Mouse (Mus musculus) myocyte (in vitro differentiated cells): ENCODE data around the gene Srcap. TPM values are rescaled to one million over a fixed set of nuclear protein-coding genes. Genes with fewer than 3 reads are reported as not detected.
"Not testable (repeated sequence)": the region's sequence is repeated elsewhere in the genome, so short reads cannot be mapped to it uniquely, and the experiment has no call there.

Experiments
- H3K27me3 ChIP-seq: one replicate; pipeline ENCODE4 v1.6.1; 2011; ENCODE audit not compliant: control insufficient read depth, insufficient read depth, insufficient read length
- H3K36me3 ChIP-seq: one replicate; pipeline ENCODE4 v1.6.1; 2011; ENCODE audit not compliant: control insufficient read depth, insufficient read depth
- H3K4me2 ChIP-seq: one replicate; pipeline ENCODE4 v1.6.1; 2011; ENCODE audit warnings: low read depth, control low read depth
- H3K4me3 ChIP-seq: one replicate; pipeline ENCODE4 v1.5.1; 2011; ENCODE audit warnings: mild to moderate bottlenecking, control low read depth, moderate library complexity
- H3K79me2 ChIP-seq: one replicate; pipeline ENCODE4 v1.6.1; 2011; ENCODE audit not compliant: control insufficient read depth, insufficient read depth
- H3ac ChIP-seq: one replicate; pipeline ENCODE4 v1.6.1; 2011; ENCODE audit not compliant: control insufficient read depth, insufficient read length
- CEBPB ChIP-seq: IDR thresholded peaks from 2 replicates; pipeline ENCODE4 v1.6.1; 2011; ENCODE audit warnings: mild to moderate bottlenecking, moderate library complexity; ENCODE audit not compliant: poor library complexity, insufficient read depth, severe bottlenecking
- E2F4 ChIP-seq: IDR thresholded peaks from one replicate; pipeline ENCODE4 v1.6.1; 2011; ENCODE audit warnings: mild to moderate bottlenecking, control low read depth, moderate library complexity; ENCODE audit not compliant: insufficient read depth
- MAX ChIP-seq: IDR thresholded peaks from one replicate; pipeline ENCODE4 v1.6.1; 2011; ENCODE audit warnings: low read depth, mild to moderate bottlenecking, control low read depth
- MYOD1 ChIP-seq, 3 experiments: IDR thresholded peaks; one replicate each; pipeline ENCODE4 v1.6.1; 2011; ENCODE audit warnings: control low read depth in 2 of 3, low read depth in 2 of 3, mild to moderate bottlenecking in 2 of 3, moderate library complexity in 1 of 3; ENCODE audit not compliant: insufficient read length in 2 of 3, control insufficient read depth in 1 of 3
- MYOG ChIP-seq, 3 experiments: IDR thresholded peaks; one replicate each; pipeline ENCODE4 v1.6.1; 2011; ENCODE audit warnings: control low read depth in 2 of 3, low read depth in 2 of 3, mild to moderate bottlenecking in 2 of 3; ENCODE audit not compliant: insufficient read length in 2 of 3, control insufficient read depth in 1 of 3, insufficient read depth in 1 of 3
- POLR2A ChIP-seq: IDR thresholded peaks from one replicate; pipeline ENCODE4 v1.6.1; 2011; ENCODE audit warnings: low read depth, mild to moderate bottlenecking, control low read depth, moderate library complexity; ENCODE audit not compliant: insufficient read length
- POLR2AphosphoS2 ChIP-seq: IDR thresholded peaks from one replicate; pipeline ENCODE4 v1.6.1; 2011; ENCODE audit warnings: low read depth, control low read depth; ENCODE audit not compliant: insufficient read length
- REST ChIP-seq: IDR thresholded peaks from one replicate; pipeline ENCODE4 v1.6.1; 2011; ENCODE audit warnings: mild to moderate bottlenecking, control low read depth, moderate library complexity; ENCODE audit not compliant: insufficient read depth, insufficient read length
- SRF ChIP-seq: IDR thresholded peaks from one replicate; pipeline ENCODE4 v1.6.1; 2011; ENCODE audit warnings: low read depth; ENCODE audit not compliant: control insufficient read depth, insufficient read length
- TCF12 ChIP-seq: IDR thresholded peaks from one replicate; pipeline ENCODE4 v1.6.1; 2011; ENCODE audit warnings: mild to moderate bottlenecking, control low read depth; ENCODE audit not compliant: poor library complexity, insufficient read depth, severe bottlenecking
- TCF3 ChIP-seq: IDR thresholded peaks from one replicate; pipeline ENCODE4 v1.6.1; 2011; ENCODE audit warnings: low read depth, control low read depth; ENCODE audit not compliant: insufficient read length
- USF1 ChIP-seq: IDR thresholded peaks from one replicate; pipeline ENCODE4 v1.6.1; 2011; ENCODE audit warnings: low read depth, mild to moderate bottlenecking, control low read depth, moderate library complexity
- polyA plus RNA-seq: library from polyadenylated mRNA; unstranded; fragments of >200 nt; fragmentation: generic; extraction: Trizol; gene quantifications from one replicate; pipeline ENCODE4 v1.2.1, GENCODE M21; 2012; ENCODE audit warnings: missing spikeins

Gene Srcap
- polyA plus RNA-seq, 1 experiment = 18.1 TPM

GRCm38 (mm10) chr7:127491846-127492245 lies 19.9 kb upstream of the Srcap start:
- no peak for TF ChIP-seq USF1
- TF ChIP-seq CEBPB = no peak
- TF ChIP-seq POLR2AphosphoS2 = no peak
- no peak for TF ChIP-seq MAX
- TF ChIP-seq MYOD1 (IDR thresholded peaks at IDR 0.05; ENCODE audit: control insufficient read depth in 1 of 3, insufficient read length in 2 of 3, low read depth in 2 of 3) = no peak
- no peak for TF ChIP-seq REST
- no peak for TF ChIP-seq E2F4
- TF ChIP-seq POLR2A = no peak
- TF ChIP-seq SRF = no peak
- no peak for TF ChIP-seq TCF3
- Histone ChIP-seq H3K4me2 (no peak overlapping the region), H3ac (no peak overlapping the region), H3K79me2 (no peaks in the 10 kb centered on the region), H3K4me3 (no peak overlapping the region), H3K27me3 (no peaks in the 10 kb centered on the region), H3K36me3 (peaks cover 7% of the 10 kb centered on the region)

DNA sequence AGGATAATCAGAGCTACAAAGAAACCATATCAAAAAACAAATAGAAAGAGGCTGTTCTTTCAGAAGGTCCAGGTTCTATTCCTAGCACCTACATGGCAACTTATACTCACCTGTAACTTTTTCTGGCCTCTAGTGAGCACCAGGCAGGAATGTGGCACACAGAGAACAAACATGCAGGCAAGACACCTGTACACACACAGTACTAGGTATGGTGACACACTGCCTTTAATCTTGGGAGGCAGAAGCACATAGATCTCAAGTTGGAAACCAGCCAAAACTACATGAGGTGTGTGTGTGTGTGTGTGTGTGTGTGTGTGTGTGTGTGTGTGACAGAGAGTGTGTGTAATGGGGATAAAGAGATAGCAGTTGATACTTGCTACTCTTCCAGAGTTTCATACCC lies 17.1 kb upstream of the Srcap start:
- Histone ChIP-seq H3ac (no peak overlapping the region), H3K4me3 (no peak overlapping the region), H3K79me2 (no peaks in the 10 kb centered on the region), H3K36me3 (peaks cover 5% of the 10 kb centered on the region), H3K4me2 (no peak overlapping the region), H3K27me3 (no peaks in the 10 kb centered on the region)
- TF ChIP-seq POLR2A (no peak), USF1 (no peak), TCF12 (no peak), MAX (no peak), POLR2AphosphoS2 (no peak), TCF3 (no peak), CEBPB (no peak), SRF (no peak), MYOD1 (IDR thresholded peaks at IDR 0.05; ENCODE audit: control insufficient read depth in 1 of 3, insufficient read length in 2 of 3, low read depth in 2 of 3) (no peak), E2F4 (no peak), REST (no peak)

DNA sequence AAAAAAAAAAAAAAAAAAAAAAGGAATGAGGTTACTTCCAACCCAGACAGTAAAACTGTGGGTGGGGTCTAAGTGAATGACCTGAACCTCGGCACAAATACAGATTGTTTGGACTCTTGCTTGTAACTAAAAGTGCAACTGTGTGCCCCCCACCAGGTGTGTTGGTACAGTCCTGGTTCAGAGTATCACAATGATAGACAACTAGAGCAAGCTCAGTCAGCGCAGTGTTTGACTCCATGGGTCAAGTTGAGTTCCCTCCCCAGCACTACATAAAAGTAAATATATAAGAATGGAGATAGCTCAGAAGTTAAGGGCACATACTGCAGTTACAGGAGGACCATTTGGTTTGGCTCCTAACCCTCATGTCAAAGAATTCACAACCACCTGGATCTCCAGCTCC lies 14.4 kb upstream of the Srcap start:
- H3K27me3 ChIP-seq = no peaks in the 10 kb centered on the region
- TF ChIP-seq MYOG (IDR thresholded peaks at IDR 0.05; ENCODE audit: control insufficient read depth in 1 of 3, insufficient read depth in 1 of 3, insufficient read length in 2 of 3, low read depth in 2 of 3) = no peak
- TF ChIP-seq E2F4 = no peak
- no peak for TF ChIP-seq REST
- TF ChIP-seq MAX = no peak
- TF ChIP-seq TCF12 = no peak
- TF ChIP-seq SRF = no peak
- TF ChIP-seq USF1 = no peak
- TF ChIP-seq POLR2AphosphoS2 = no peak
- no peaks in the 10 kb centered on the region for H3K36me3 ChIP-seq
- H3K79me2 ChIP-seq = no peaks in the 10 kb centered on the region
- H3K4me2 ChIP-seq = no peak overlapping the region
- no peak overlapping the region for H3ac ChIP-seq
- no peak overlapping the region for H3K4me3 ChIP-seq

DNA sequence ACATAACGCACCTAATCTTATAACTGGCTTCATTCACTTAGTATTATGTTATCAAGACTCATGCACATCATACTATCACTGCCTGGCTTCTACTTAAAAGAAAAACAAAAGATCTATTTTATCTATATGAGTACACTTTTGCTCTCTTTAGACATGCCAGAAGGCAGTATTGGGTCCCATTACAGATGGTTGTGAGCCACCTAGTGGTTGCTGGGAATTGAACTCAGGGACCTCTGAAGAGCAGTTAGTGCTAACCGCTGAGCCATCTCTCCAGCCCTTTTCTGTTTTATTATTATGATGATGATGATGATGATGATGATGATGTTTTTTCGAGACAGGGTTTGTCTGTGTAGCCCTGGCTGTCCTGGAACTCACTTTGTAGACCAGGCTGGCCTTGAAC lies 13.4 kb upstream of the Srcap start:
- no peak overlapping the region for H3K4me3 ChIP-seq
- no peak overlapping the region for H3ac ChIP-seq
- TF ChIP-seq POLR2A (no peak), TCF3 (no peak), USF1 (no peak), CEBPB (no peak), POLR2AphosphoS2 (no peak), TCF12 (no peak), MYOD1 (IDR thresholded peaks at IDR 0.05; ENCODE audit: control insufficient read depth in 1 of 3, insufficient read length in 2 of 3, low read depth in 2 of 3) (no peak), E2F4 (no peak), REST (no peak), MYOG (IDR thresholded peaks at IDR 0.05; ENCODE audit: control insufficient read depth in 1 of 3, insufficient read depth in 1 of 3, insufficient read length in 2 of 3, low read depth in 2 of 3) (no peak), MAX (no peak), SRF (no peak)
- H3K79me2 ChIP-seq = no peaks in the 10 kb centered on the region
- H3K4me2 ChIP-seq = no peak overlapping the region
- no peaks in the 10 kb centered on the region for H3K27me3 ChIP-seq
- H3K36me3 ChIP-seq = no peaks in the 10 kb centered on the region

GRCm38 (mm10) chr7:127508291-127508690 lies 3.5 kb upstream of the Srcap start:
- no peak overlapping the region for H3K4me3 ChIP-seq
- no peak overlapping the region for H3ac ChIP-seq
- H3K4me2 ChIP-seq = no peak overlapping the region
- peaks cover 2% of the 10 kb centered on the region for H3K79me2 ChIP-seq
- no peaks in the 10 kb centered on the region for H3K36me3 ChIP-seq
- H3K27me3 ChIP-seq = no peaks in the 10 kb centered on the region
- TF ChIP-seq CEBPB (no peak), TCF12 (no peak), REST (no peak), POLR2A (no peak), MYOG (IDR thresholded peaks at IDR 0.05; ENCODE audit: control insufficient read depth in 1 of 3, insufficient read depth in 1 of 3, insufficient read length in 2 of 3, low read depth in 2 of 3) (no peak), MAX (no peak), USF1 (no peak), MYOD1 (IDR thresholded peaks at IDR 0.05; ENCODE audit: control insufficient read depth in 1 of 3, insufficient read length in 2 of 3, low read depth in 2 of 3) (no peak), E2F4 (no peak), POLR2AphosphoS2 (no peak), TCF3 (no peak), SRF (no peak)

DNA sequence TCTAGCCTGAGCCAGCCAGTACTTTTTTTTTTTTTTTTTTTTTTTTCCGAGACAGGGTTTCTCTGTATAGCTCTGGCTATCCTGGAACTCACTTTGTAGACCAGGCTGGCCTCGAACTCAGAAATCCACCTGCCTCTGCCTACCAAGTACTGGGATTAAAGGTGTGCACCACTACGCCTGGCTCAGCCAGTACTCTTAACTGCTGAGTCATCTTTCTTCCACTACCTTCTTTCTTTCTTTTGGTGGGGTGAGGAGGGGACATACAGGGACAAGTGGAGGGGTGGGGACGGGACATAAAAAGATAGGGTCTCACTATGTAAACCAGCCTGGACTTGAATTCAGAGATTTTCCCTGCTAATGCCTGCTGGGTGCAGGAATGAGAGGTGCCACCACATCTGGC lies 2.0 kb upstream of the Srcap start:
- not testable (repeated sequence) for H3K36me3 ChIP-seq, H3ac ChIP-seq, H3K27me3 ChIP-seq, H3K4me3 ChIP-seq, H3K4me2 ChIP-seq
- peaks cover 17% of the 10 kb centered on the region for H3K79me2 ChIP-seq
